Mouse (Mus musculus): ENCODE data around the gene Pfkl. TPM values are rescaled to one million over a fixed set of nuclear protein-coding genes. Genes with fewer than 3 reads are reported as not detected.
A peak's percentile ranks its signal among the peaks of the same experiment; 100 is the strongest.

The Pfkl gene
- 61.1 and 65.8 TPM in 2 replicates for polyA plus RNA-seq (2012; rRNA removed)

DNA sequence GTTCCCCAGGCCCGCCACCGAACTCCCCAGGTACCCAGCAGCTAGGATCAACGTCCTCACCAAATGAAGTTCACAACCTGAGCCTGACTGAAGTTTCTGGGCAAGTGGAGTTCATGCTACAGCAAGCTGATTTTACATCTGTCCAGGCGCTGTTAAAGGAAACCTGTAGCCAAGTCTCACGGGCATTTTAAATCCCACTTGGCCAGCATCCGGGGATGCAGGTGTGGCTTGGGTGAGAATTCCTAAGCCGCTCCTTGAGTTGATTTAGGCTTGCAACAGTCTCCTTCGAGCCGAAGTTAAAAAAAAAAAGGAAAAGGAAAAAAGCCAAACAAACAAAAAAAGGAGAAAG, at the start of gene Pfkl:
TSS of gene Pfkl (minus strand) at position 139 of the 349 bp plus-strand sequence.
- no peaks in the 10 kb centered on the region for H3K36me3 ChIP-seq (ENCODE audit: control insufficient read depth, insufficient read depth, low read length)
- peak within 1 kb of the TSS; percentile 98 for H3K27ac ChIP-seq (ENCODE audit: insufficient read depth, low read length)
- H3K4me1 ChIP-seq (ENCODE audit: control insufficient read depth, insufficient read depth, insufficient read length): peaks cover 9% of the 10 kb centered on the region; the same call in 1 of the 2 replicates
- no peak for DNase-seq (ENCODE audit: low read depth in 1 of 2, low spot score in 2 of 2)
- peak within 1 kb of the TSS; percentile 89 for H3K4me3 ChIP-seq (ENCODE audit: extremely low read depth, insufficient read depth, insufficient read length)
- no peaks in the 10 kb centered on the region for H3K27me3 ChIP-seq (ENCODE audit: control insufficient read depth, insufficient read depth, low read length)
- no peak for TF ChIP-seq POLR2A (IDR thresholded peaks at IDR 0.05; ENCODE audit: low read depth, low read length)
- TF ChIP-seq CTCF (IDR thresholded peaks at IDR 0.05; ENCODE audit: extremely low read depth, insufficient read depth, insufficient read length, insufficient replicate concordance): no peak
- under 1% methylated on average over 9 of the region's 9 CpGs for WGBS

DNA sequence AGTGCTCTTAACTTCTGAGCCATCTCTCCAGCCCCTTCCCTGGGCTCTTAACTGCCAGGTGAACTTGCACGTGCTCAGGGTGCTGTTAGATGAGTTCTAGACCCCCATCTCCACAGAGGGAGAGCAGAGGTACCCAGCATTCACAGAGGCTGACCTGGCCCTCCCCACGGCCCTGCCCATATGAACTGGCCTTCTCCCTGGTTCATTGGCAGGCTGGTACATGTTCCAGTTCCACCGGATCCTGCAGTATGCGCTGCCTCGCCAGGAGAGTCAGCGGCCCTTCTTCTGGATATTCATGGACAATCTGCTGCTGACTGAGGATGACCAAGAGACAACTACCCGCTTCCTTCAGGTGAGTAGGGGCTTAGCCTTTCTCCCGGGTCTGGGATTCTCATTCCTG, 47.2 kb upstream of the Pfkl start:
- H3K27me3 ChIP-seq (ENCODE audit: control insufficient read depth, insufficient read depth, low read length): no peaks in the 10 kb centered on the region

DNA sequence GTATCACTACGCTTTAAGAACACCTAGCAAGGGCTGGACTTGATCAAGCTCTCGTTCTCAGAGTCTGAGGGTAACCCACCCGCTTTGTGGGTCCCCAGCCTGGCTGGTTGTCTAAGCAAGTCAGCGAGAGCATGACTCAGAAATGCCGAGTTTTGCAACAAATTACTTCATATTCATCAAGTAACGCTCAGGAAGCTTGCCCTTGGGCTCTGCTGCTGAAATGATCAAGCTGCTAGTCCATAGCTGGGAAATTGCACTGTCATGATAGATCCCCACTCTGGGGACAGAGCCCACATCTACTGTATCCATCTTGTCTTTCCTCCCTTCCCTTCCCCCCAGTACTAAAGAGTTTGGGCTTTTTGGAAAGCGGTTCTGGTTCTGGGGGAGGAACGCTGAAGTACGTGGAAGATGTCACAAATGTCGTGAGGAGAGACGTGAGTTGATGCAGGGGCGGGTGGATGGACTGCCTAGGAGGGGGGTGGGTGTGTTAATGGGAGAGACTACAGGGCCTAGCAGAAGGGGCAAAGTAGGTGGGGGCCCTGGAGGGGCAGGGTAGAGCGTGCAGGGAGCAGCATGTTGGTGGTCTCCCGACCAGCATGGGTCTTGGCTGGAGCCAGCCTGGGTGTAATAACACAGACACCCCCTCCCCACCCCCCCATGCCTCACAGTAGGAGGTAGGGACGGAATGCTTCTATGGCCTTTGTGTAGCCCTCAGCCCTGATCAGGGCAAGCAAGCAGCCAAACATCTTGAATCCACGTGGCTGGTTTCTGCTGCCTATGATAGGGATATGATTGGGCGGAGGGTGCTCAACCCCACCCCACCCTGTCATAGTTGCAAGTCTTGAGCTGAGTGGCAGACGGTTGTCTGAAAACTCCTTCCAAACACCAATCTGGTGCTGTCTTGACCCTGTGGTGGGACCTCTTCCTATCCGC, 45.0 kb upstream of the Pfkl start:
- Histone ChIP-seq H3K4me1 (ENCODE audit: control insufficient read depth, insufficient read depth, insufficient read length) (no peaks in the 10 kb centered on the region), H3K27ac (ENCODE audit: insufficient read depth, low read length) (no peak overlapping the region), H3K4me3 (ENCODE audit: extremely low read depth, insufficient read depth, insufficient read length) (no peak overlapping the region), H3K36me3 (ENCODE audit: control insufficient read depth, insufficient read depth, low read length) (no peaks in the 10 kb centered on the region), H3K27me3 (ENCODE audit: control insufficient read depth, insufficient read depth, low read length) (no peaks in the 10 kb centered on the region)
- no peak for DNase-seq (ENCODE audit: low read depth in 1 of 2, low spot score in 2 of 2)
- 79% methylated on average over 19 of the region's 19 CpGs for WGBS
- TF ChIP-seq POLR2A (IDR thresholded peaks at IDR 0.05; ENCODE audit: low read depth, low read length) (no peak), CTCF (IDR thresholded peaks at IDR 0.05; ENCODE audit: extremely low read depth, insufficient read depth, insufficient read length, insufficient replicate concordance) (no peak)

More for the DNA sequence above, 47.2 kb upstream of the Pfkl start:
- DNase-seq (ENCODE audit: low read depth in 1 of 2, low spot score in 2 of 2): no peak
- TF ChIP-seq CTCF (IDR thresholded peaks at IDR 0.05; ENCODE audit: extremely low read depth, insufficient read depth, insufficient read length, insufficient replicate concordance): no peak
- Histone ChIP-seq H3K36me3 (ENCODE audit: control insufficient read depth, insufficient read depth, low read length) (no peaks in the 10 kb centered on the region), H3K4me1 (ENCODE audit: control insufficient read depth, insufficient read depth, insufficient read length) (no peaks in the 10 kb centered on the region), H3K4me3 (ENCODE audit: extremely low read depth, insufficient read depth, insufficient read length) (no peak overlapping the region), H3K27ac (ENCODE audit: insufficient read depth, low read length) (no peak overlapping the region)
- 93% methylated on average over 8 of the region's 8 CpGs for WGBS

DNA sequence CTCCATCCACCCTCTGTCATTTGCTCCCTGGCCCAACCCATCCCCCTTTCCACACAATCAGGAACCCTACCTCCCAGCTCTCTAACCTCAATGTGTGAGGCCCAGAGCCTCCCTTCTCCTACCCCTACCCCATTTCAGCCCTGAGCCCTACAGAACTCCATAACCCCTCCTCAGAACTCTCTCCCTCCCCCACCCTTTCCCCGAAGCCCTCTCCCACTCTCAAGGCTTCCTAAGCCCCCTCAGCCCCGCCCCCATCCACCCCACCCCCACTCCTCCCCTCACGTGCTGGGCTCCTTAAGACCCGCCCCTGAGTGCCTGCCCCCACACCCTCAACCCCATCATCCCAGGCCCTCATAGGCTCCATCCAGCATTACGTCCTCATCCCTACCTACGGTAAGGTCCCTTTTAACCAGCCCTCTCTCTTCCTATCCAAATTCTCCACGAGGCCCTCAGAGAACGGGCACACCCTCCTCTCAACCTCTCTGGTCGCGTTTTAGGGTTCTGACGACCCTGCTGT, 39.7 kb upstream of the Pfkl start:
- TF ChIP-seq CTCF (IDR thresholded peaks at IDR 0.05; ENCODE audit: extremely low read depth, insufficient read depth, insufficient read length, insufficient replicate concordance) (no peak), POLR2A (IDR thresholded peaks at IDR 0.05; ENCODE audit: low read depth, low read length) (no peak)
- no peaks in the 10 kb centered on the region for H3K4me1 ChIP-seq (ENCODE audit: control insufficient read depth, insufficient read depth, insufficient read length)
- H3K27me3 ChIP-seq (ENCODE audit: control insufficient read depth, insufficient read depth, low read length): no peaks in the 10 kb centered on the region
- no peak overlapping the region for H3K4me3 ChIP-seq (ENCODE audit: extremely low read depth, insufficient read depth, insufficient read length)
- no peaks in the 10 kb centered on the region for H3K36me3 ChIP-seq (ENCODE audit: control insufficient read depth, insufficient read depth, low read length)
- WGBS: 81% methylated on average over 11 of the region's 11 CpGs
- DNase-seq (ENCODE audit: low read depth in 1 of 2, low spot score in 2 of 2): no peak
- H3K27ac ChIP-seq (ENCODE audit: insufficient read depth, low read length): no peak overlapping the region

DNA sequence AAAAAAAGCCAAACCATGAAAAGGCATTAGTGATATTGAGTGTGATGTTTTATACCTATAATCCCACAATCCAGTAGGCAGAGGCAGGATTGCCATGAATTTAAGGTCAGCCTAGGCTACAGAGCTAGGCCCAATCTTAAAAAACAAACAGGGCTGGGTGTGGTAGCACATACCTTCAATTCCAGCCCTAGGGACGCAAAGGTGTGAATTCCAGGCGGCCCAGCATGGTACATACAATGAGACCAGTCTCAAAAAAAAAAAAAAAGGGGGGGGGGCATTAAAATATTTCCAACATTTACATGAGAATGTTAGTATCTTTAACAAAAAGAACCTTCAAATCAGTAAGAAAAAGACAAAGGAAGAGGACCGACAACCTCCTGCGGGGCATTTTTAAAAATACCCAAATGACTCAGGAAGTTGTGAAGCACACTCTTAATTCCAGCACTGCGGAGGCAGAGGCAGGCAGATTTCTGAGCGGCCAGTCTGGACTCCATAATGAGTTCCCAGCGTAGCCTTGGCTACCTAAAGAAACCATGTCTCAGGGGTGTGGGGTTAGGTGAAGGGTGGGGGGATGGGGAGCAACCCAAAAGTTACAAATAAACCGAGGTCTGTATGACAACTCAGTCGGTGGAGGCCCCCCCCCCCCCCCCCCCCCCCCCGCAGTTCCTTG, 38.3 kb upstream of the Pfkl start:
- no peak for DNase-seq (ENCODE audit: low read depth in 1 of 2, low spot score in 2 of 2)
- 0 out of 2 replicates have a peak, but pooled peaks cover 2% of the 10 kb centered on the region for H3K4me1 ChIP-seq (ENCODE audit: control insufficient read depth, insufficient read depth, insufficient read length)
- TF ChIP-seq CTCF (IDR thresholded peaks at IDR 0.05; ENCODE audit: extremely low read depth, insufficient read depth, insufficient read length, insufficient replicate concordance): no peak
- no peak for TF ChIP-seq POLR2A (IDR thresholded peaks at IDR 0.05; ENCODE audit: low read depth, low read length)
- no peaks in the 10 kb centered on the region for H3K27me3 ChIP-seq (ENCODE audit: control insufficient read depth, insufficient read depth, low read length)
- WGBS: 72% methylated on average over 10 of the region's 10 CpGs
- no peak overlapping the region for H3K27ac ChIP-seq (ENCODE audit: insufficient read depth, low read length)
- H3K4me3 ChIP-seq (ENCODE audit: extremely low read depth, insufficient read depth, insufficient read length): no peak overlapping the region
- no peaks in the 10 kb centered on the region for H3K36me3 ChIP-seq (ENCODE audit: control insufficient read depth, insufficient read depth, low read length)

DNA sequence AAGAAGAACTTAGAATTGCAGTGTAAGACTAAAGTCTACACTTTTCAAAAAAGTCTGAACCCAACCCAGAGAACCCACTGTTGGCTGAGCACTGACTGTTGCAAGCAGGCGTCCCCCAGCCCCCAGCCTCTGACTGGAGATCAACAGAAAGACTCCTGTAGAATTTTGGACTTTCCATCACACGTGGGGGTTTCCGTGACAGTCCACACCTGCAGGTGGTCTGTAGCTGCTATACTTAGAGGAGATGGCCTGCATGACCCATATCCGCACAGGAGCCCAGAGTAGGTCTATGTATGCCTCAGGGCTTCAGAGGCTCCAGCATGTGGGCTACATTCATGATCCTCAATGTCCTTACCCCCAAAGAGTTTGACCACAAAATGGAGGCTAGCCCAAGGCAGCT, 36.5 kb upstream of the Pfkl start:
- no peak for DNase-seq (ENCODE audit: low read depth in 1 of 2, low spot score in 2 of 2)
- H3K27me3 ChIP-seq (ENCODE audit: control insufficient read depth, insufficient read depth, low read length): no peaks in the 10 kb centered on the region
- H3K36me3 ChIP-seq (ENCODE audit: control insufficient read depth, insufficient read depth, low read length): no peaks in the 10 kb centered on the region
- TF ChIP-seq CTCF (IDR thresholded peaks at IDR 0.05; ENCODE audit: extremely low read depth, insufficient read depth, insufficient read length, insufficient replicate concordance) (no peak), POLR2A (IDR thresholded peaks at IDR 0.05; ENCODE audit: low read depth, low read length) (no peak)
- H3K4me1 ChIP-seq (ENCODE audit: control insufficient read depth, insufficient read depth, insufficient read length): 0 out of 2 replicates have a peak, but pooled peaks cover 2% of the 10 kb centered on the region
- H3K4me3 ChIP-seq (ENCODE audit: extremely low read depth, insufficient read depth, insufficient read length): no peak overlapping the region
- 83% methylated on average over 4 of the region's 4 CpGs for WGBS
- H3K27ac ChIP-seq (ENCODE audit: insufficient read depth, low read length): no peak overlapping the region
